Mouse (Mus musculus): ENCODE results near the gene Fbxl15. TPM values are rescaled to one million over a fixed set of nuclear protein-coding genes. Genes with fewer than 3 reads are reported as not detected.

The Fbxl15 gene
- polyA plus RNA-seq, 1 experiment from 2014 or later = 15.1 TPM

- Histone ChIP-seq H3K27ac (replicated peaks; ENCODE audit: low read depth, low read length) (no peak overlapping the region), H3K9me3 (ENCODE audit: control insufficient read depth, low read length) (no peaks in the 10 kb centered on the region), H3K9ac (ENCODE audit: low read length) (peak overlapping the region; percentile 58), H3K27me3 (ENCODE audit: control insufficient read depth, insufficient read depth, low read length) (peaks cover 15% of the 10 kb centered on the region), H3K4me2 (ENCODE audit: low read depth, severe bottlenecking) (peak overlapping the region; percentile 68), H3K4me3 (ENCODE audit: low read depth, low read length) (peak overlapping the region; percentile 37), H3K36me3 (ENCODE audit: control insufficient read depth, insufficient read depth, low read length) (no peaks in the 10 kb centered on the region), H3K4me1 (ENCODE audit: control insufficient read depth, insufficient read depth, low read length) (peaks cover 2% of the 10 kb centered on the region; the same call in 1 of the 2 replicates)
- DNase-seq (ENCODE audit: low spot score) = peak; percentile 86
- ATAC-seq (ENCODE audit: insufficient number of reproducible peaks, low FRiP score, low TSS enrichment, low read depth) = peak; percentile 76; the same call in 1 of the 2 replicates
- WGBS = 1% methylated on average over 29 of the region's 29 CpGs
Observed at GRCm38 (mm10) chr19:46356701-46357138, 28.7 kb downstream of the Fbxl15 start.

- Histone ChIP-seq H3K9me3 (ENCODE audit: control insufficient read depth, low read length) (no peaks in the 10 kb centered on the region), H3K36me3 (ENCODE audit: control insufficient read depth, insufficient read depth, low read length) (no peaks in the 10 kb centered on the region), H3K27me3 (ENCODE audit: control insufficient read depth, insufficient read depth, low read length) (peaks cover 15% of the 10 kb centered on the region), H3K9ac (ENCODE audit: low read length) (peak overlapping the region; percentile 58; the same call in 1 of the 2 replicates), H3K27ac (replicated peaks; ENCODE audit: low read depth, low read length) (no peak overlapping the region), H3K4me2 (ENCODE audit: low read depth, severe bottlenecking) (peak overlapping the region; percentile 68), H3K4me3 (ENCODE audit: low read depth, low read length) (peak overlapping the region; percentile 37; the same call in 1 of the 2 replicates), H3K4me1 (ENCODE audit: control insufficient read depth, insufficient read depth, low read length) (peaks cover 2% of the 10 kb centered on the region; the same call in 1 of the 2 replicates)
- no peak for ATAC-seq (ENCODE audit: insufficient number of reproducible peaks, low FRiP score, low TSS enrichment, low read depth)
- DNase-seq (ENCODE audit: low spot score) = no peak
- WGBS = 20% methylated on average over 25 of the region's 25 CpGs
Observed at GRCm38 (mm10) chr19:46357344-46358280, 29.6 kb downstream of the Fbxl15 start.

- DNase-seq (ENCODE audit: low spot score) (no peak), ATAC-seq (ENCODE audit: insufficient number of reproducible peaks, low FRiP score, low TSS enrichment, low read depth) (no peak)
- 62% methylated on average over 4 of the region's 4 CpGs for WGBS
- H3K27me3 ChIP-seq (ENCODE audit: control insufficient read depth, insufficient read depth, low read length) = peaks cover 15% of the 10 kb centered on the region
- H3K4me1 ChIP-seq (ENCODE audit: control insufficient read depth, insufficient read depth, low read length) = peaks cover 2% of the 10 kb centered on the region; the same call in 1 of the 2 replicates
- H3K9ac ChIP-seq (ENCODE audit: low read length) = no peak overlapping the region
- H3K36me3 ChIP-seq (ENCODE audit: control insufficient read depth, insufficient read depth, low read length) = no peaks in the 10 kb centered on the region
- H3K9me3 ChIP-seq (ENCODE audit: control insufficient read depth, low read length) = no peaks in the 10 kb centered on the region
- H3K4me3 ChIP-seq (ENCODE audit: low read depth, low read length) = no peak overlapping the region
- H3K27ac ChIP-seq (replicated peaks; ENCODE audit: low read depth, low read length) = no peak overlapping the region
- H3K4me2 ChIP-seq (ENCODE audit: low read depth, severe bottlenecking) = no peak overlapping the region
Observed at GRCm38 (mm10) chr19:46358381-46358780, 30.4 kb downstream of the Fbxl15 start.

- Histone ChIP-seq H3K27ac (replicated peaks; ENCODE audit: low read depth, low read length) (no peak overlapping the region), H3K27me3 (ENCODE audit: control insufficient read depth, insufficient read depth, low read length) (peaks cover 14% of the 10 kb centered on the region), H3K9ac (ENCODE audit: low read length) (no peak overlapping the region), H3K4me3 (ENCODE audit: low read depth, low read length) (no peak overlapping the region), H3K36me3 (ENCODE audit: control insufficient read depth, insufficient read depth, low read length) (no peaks in the 10 kb centered on the region), H3K9me3 (ENCODE audit: control insufficient read depth, low read length) (no peaks in the 10 kb centered on the region), H3K4me2 (ENCODE audit: low read depth, severe bottlenecking) (no peak overlapping the region), H3K4me1 (ENCODE audit: control insufficient read depth, insufficient read depth, low read length) (peaks cover 2% of the 10 kb centered on the region; the same call in 1 of the 2 replicates)
- DNase-seq (ENCODE audit: low spot score) (no peak), ATAC-seq (ENCODE audit: insufficient number of reproducible peaks, low FRiP score, low TSS enrichment, low read depth) (no peak)
- 83% methylated on average over 8 of the region's 8 CpGs for WGBS
Observed at GRCm38 (mm10) chr19:46362104-46362503, 34.1 kb downstream of the Fbxl15 start.

GRCm38 (mm10) chr19:46363294-46364009 is 35.5 kb downstream of the Fbxl15 start:
- no peaks in the 10 kb centered on the region for H3K4me1 ChIP-seq (ENCODE audit: control insufficient read depth, insufficient read depth, low read length)
- no peak overlapping the region for H3K4me3 ChIP-seq (ENCODE audit: low read depth, low read length)
- 88% methylated on average over 11 of the region's 11 CpGs for WGBS
- ATAC-seq (ENCODE audit: insufficient number of reproducible peaks, low FRiP score, low TSS enrichment, low read depth) = no peak
- no peak for DNase-seq (ENCODE audit: low spot score)
- no peak overlapping the region for H3K27ac ChIP-seq (replicated peaks; ENCODE audit: low read depth, low read length)
- H3K9ac ChIP-seq (ENCODE audit: low read length) = no peak overlapping the region
- H3K4me2 ChIP-seq (ENCODE audit: low read depth, severe bottlenecking) = no peak overlapping the region
- H3K36me3 ChIP-seq (ENCODE audit: control insufficient read depth, insufficient read depth, low read length) = no peaks in the 10 kb centered on the region
- peaks cover under 1% of the 10 kb centered on the region for H3K27me3 ChIP-seq (ENCODE audit: control insufficient read depth, insufficient read depth, low read length)
- H3K9me3 ChIP-seq (ENCODE audit: control insufficient read depth, low read length) = no peaks in the 10 kb centered on the region

- ATAC-seq (ENCODE audit: insufficient number of reproducible peaks, low FRiP score, low TSS enrichment, low read depth) = no peak
- no peaks in the 10 kb centered on the region for H3K9me3 ChIP-seq (ENCODE audit: control insufficient read depth, low read length)
- no peaks in the 10 kb centered on the region for H3K27me3 ChIP-seq (ENCODE audit: control insufficient read depth, insufficient read depth, low read length)
- H3K27ac ChIP-seq (replicated peaks; ENCODE audit: low read depth, low read length) = no peak overlapping the region
- H3K4me1 ChIP-seq (ENCODE audit: control insufficient read depth, insufficient read depth, low read length) = no peaks in the 10 kb centered on the region
- no peak overlapping the region for H3K4me3 ChIP-seq (ENCODE audit: low read depth, low read length)
- no peaks in the 10 kb centered on the region for H3K36me3 ChIP-seq (ENCODE audit: control insufficient read depth, insufficient read depth, low read length)
- no peak overlapping the region for H3K4me2 ChIP-seq (ENCODE audit: low read depth, severe bottlenecking)
- DNase-seq (ENCODE audit: low spot score) = no peak
- WGBS = 85% methylated on average over 23 of the region's 23 CpGs
- no peak overlapping the region for H3K9ac ChIP-seq (ENCODE audit: low read length)
Observed at GRCm38 (mm10) chr19:46367798-46368590, 40.0 kb downstream of the Fbxl15 start.

DNA sequence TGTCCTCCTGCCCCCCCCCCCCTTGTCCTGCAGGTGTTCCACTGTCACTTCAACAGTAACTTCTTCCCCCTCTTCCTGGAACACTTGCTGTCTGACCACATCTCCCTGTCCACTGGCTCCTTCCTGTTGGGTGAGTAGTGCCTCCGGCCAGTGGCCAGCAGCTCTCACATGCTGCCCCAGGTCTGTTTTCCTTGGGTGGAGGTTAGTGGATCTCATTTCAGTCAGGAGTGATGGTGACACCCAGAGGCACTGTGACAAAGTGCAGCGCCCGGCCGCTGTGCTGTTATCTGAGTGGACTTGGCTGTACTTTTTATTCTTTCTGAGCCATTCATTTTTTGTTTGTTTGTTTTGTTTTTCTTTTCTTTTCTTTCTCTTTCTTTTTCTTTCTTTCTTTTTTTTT is 41.2 kb downstream of the Fbxl15 start:
- no peak overlapping the region for H3K4me2 ChIP-seq (ENCODE audit: low read depth, severe bottlenecking)
- ATAC-seq (ENCODE audit: insufficient number of reproducible peaks, low FRiP score, low TSS enrichment, low read depth) (no peak), DNase-seq (ENCODE audit: low spot score) (peak; percentile 62)
- H3K27me3 ChIP-seq (ENCODE audit: control insufficient read depth, insufficient read depth, low read length) = no peaks in the 10 kb centered on the region
- H3K9ac ChIP-seq (ENCODE audit: low read length) = no peak overlapping the region
- H3K4me1 ChIP-seq (ENCODE audit: control insufficient read depth, insufficient read depth, low read length) = no peaks in the 10 kb centered on the region
- H3K9me3 ChIP-seq (ENCODE audit: control insufficient read depth, low read length) = no peaks in the 10 kb centered on the region
- no peaks in the 10 kb centered on the region for H3K36me3 ChIP-seq (ENCODE audit: control insufficient read depth, insufficient read depth, low read length)
- WGBS = 38% methylated on average over 4 of the region's 4 CpGs
- H3K27ac ChIP-seq (replicated peaks; ENCODE audit: low read depth, low read length) = no peak overlapping the region
- H3K4me3 ChIP-seq (ENCODE audit: low read depth, low read length) = no peak overlapping the region

Measured in limb, embryonic 11.5 days (tissue).